Mouse (Mus musculus) neural tube, embryonic 14.5 days (tissue): ENCODE data around the gene Brwd1. TPM values are rescaled to one million over a fixed set of nuclear protein-coding genes. Genes with fewer than 3 reads are reported as not detected.

ENCODE experiments used
- ATAC-seq: fragments of 200-750 bp; cut with Nextera tagmentation; 2 replicates; pipeline ENCODE4 v1.8.0; 2017; ENCODE audit warnings: low read depth, mild to moderate bottlenecking, moderate TSS enrichment, moderate library complexity
- H3K27ac ChIP-seq: fragments of 300-500 bp; sonication (generic); 2 replicates; pipeline ENCODE4 v1.5.1; 2014; ENCODE audit warnings: low read depth, mild to moderate bottlenecking, control low read depth, low read length, moderate library complexity, mixed read lengths
- H3K27me3 ChIP-seq: fragments of 300-500 bp; sonication (generic); 2 replicates; pipeline ENCODE4 v1.6.1; 2014; ENCODE audit warnings: low read length; ENCODE audit not compliant: control insufficient read depth, insufficient read depth
- H3K36me3 ChIP-seq: fragments of 300-500 bp; sonication (generic); 2 replicates; pipeline ENCODE4 v1.6.1; 2014; ENCODE audit warnings: low read length, mixed read lengths; ENCODE audit not compliant: control insufficient read depth, insufficient read depth
- H3K4me1 ChIP-seq: fragments of 300-500 bp; sonication (generic); 2 replicates; pipeline ENCODE4 v1.6.1; 2014; ENCODE audit warnings: low read length; ENCODE audit not compliant: control insufficient read depth, insufficient read depth
- H3K4me2 ChIP-seq: fragments of 300-500 bp; sonication (generic); 2 replicates; pipeline ENCODE4 v1.6.1; 2014; ENCODE audit warnings: mild to moderate bottlenecking, low read depth, low read length, control low read depth
- H3K4me3 ChIP-seq: fragments of 300-500 bp; sonication (generic); 2 replicates; pipeline ENCODE4 v1.5.1; 2014; ENCODE audit warnings: low read depth, low read length, control low read depth, mixed read lengths
- H3K9ac ChIP-seq: fragments of 300-500 bp; sonication (generic); replicated peaks from 2 replicates; pipeline ENCODE4 v1.6.1; 2014; ENCODE audit warnings: low read depth, mild to moderate bottlenecking, control low read depth, low read length, mixed read lengths
- H3K9me3 ChIP-seq: fragments of 300-500 bp; sonication (generic); 2 replicates; pipeline ENCODE4 v1.6.1; 2016; ENCODE audit warnings: low read length; ENCODE audit not compliant: control insufficient read depth
- WGBS: fragments of 180-500 bp; shearing (Covaris S2); extraction: QIAGEN DNeasy Blood & Tissue Kit; methylation state at CpG from one replicate; pipeline ENCODE4 v1.1.7; 2014; 5-methylcytosine and 5-hydroxymethylcytosine counted together
- microRNA-seq: library from miRNA; unstranded; fragments of <30 nt; microRNA quantifications from one replicate; pipeline ENCODE4, GENCODE M21; 2016
- polyA plus RNA-seq: library from polyadenylated mRNA; unstranded; fragments of >200 nt; fragmentation: Nextera tagmentation; extraction: Ambion mirVana; gene quantifications from 2 replicates; pipeline ENCODE4 v1.2.1, GENCODE M21; 2014

The Brwd1 gene
- polyA plus RNA-seq, 1 experiment from 2014 or later: 332 TPM

DNA sequence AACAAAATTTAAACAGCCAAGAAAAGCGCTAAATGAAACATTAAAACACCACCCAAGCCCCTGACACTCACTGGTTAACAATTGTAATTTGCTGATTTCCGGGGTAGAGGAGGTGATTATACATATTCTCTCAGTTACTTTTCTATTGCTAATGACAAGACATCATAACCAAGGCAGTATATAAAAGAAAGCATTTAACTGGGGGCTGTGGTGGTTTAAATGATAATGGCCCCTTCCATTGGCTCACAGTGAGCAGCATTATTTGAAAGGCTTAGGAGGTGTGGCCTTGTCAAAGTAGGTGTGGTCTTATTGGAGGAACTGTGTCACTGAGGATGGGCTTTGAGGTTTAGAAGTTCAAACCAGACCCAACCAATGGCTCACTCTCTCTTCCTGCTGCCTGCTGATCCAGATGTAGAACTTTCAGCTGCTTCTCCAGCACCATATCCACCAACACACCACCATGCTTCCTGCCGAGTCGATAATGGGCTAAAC is 129.1 kb downstream of the Brwd1 start:
- H3K9me3 ChIP-seq: no peaks in the 10 kb centered on the region
- ATAC-seq: no peak
- H3K36me3 ChIP-seq: no peaks in the 10 kb centered on the region
- H3K4me1 ChIP-seq: no peaks in the 10 kb centered on the region
- H3K27me3 ChIP-seq: no peaks in the 10 kb centered on the region
- WGBS: 92% methylated on average over 4 of the region's 4 CpGs
- no peak overlapping the region for H3K4me2 ChIP-seq
- H3K9ac ChIP-seq: no peak overlapping the region
- H3K27ac ChIP-seq: no peak overlapping the region
- no peak overlapping the region for H3K4me3 ChIP-seq

DNA sequence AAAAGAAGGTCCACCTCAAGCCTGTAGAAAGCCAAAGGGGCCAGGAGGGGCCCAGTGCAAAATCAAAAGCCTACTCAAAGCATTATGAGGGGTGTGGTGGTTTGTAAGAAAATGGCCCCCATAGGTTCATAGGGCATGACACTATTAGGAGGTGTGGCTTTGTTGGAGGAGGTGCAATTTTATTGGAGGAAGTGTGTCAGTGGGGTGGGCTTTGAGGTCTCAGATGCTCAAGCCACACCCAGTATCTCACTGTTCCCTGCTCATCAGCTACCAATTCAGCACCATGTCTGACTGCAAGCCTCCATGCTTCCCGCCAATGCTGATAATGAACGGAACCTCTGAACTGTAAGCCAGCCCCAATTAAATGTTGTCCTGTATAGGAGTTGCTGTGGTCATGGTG is 130.9 kb downstream of the Brwd1 start:
- no peaks in the 10 kb centered on the region for H3K27me3 ChIP-seq
- H3K4me2 ChIP-seq: no peak overlapping the region
- H3K4me1 ChIP-seq: no peaks in the 10 kb centered on the region
- no peak for ATAC-seq
- H3K27ac ChIP-seq: no peak overlapping the region
- no peaks in the 10 kb centered on the region for H3K36me3 ChIP-seq
- 100% methylated on average over 2 of the region's 2 CpGs for WGBS
- no peak overlapping the region for H3K4me3 ChIP-seq
- H3K9me3 ChIP-seq: no peaks in the 10 kb centered on the region
- no peak overlapping the region for H3K9ac ChIP-seq

DNA sequence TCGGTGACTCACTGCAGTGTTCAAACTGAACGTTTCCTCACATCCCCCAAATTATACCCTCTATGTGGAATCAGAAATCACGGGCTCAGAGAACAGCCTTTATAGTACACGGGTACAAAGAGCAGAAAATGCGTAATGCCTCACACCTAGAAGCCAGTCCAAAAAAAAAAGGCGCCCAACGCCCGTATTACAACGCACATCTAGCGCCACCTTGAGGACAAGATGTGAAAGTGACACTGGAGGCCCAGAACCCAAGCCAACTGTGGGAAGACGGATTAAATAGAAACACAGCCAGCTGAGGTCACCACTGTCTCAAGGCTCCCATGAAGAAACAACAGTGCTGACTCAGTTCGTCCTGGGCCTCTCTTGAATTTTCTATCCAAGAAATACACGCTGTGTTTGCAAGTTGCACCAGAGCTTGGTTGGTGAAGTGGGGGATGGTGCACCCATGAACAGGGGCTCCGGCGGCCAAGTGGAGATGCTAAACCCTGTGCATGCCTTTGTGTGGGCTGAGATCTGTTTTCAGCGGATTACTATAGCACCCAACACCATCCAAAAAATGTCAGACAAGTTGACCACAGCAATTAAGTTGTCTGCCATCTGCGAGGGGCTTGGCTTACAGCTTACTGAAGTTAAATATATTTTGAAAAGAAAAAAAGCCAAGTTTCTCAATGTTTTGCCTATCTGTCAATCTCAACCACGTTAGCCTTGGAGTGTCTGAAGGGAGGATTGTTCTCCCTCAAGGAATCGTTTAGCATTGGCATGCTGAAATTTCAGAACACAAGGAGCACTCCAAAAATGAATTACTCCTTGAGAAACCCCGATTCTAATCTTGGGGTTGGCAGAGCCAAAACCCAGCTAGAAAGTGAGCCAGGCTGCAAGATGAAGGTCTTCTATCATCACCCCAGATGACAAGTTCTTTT is 136.7 kb downstream of the Brwd1 start:
- ATAC-seq: peak; percentile 51
- no peaks in the 10 kb centered on the region for H3K27me3 ChIP-seq
- no peaks in the 10 kb centered on the region for H3K36me3 ChIP-seq
- H3K4me1 ChIP-seq: no peaks in the 10 kb centered on the region
- H3K9me3 ChIP-seq: no peaks in the 10 kb centered on the region
- 32% methylated on average over 20 of the region's 20 CpGs for WGBS
- H3K4me3 ChIP-seq: no peak overlapping the region
- H3K27ac ChIP-seq: no peak overlapping the region
- H3K4me2 ChIP-seq: no peak overlapping the region
- no peak overlapping the region for H3K9ac ChIP-seq

DNA sequence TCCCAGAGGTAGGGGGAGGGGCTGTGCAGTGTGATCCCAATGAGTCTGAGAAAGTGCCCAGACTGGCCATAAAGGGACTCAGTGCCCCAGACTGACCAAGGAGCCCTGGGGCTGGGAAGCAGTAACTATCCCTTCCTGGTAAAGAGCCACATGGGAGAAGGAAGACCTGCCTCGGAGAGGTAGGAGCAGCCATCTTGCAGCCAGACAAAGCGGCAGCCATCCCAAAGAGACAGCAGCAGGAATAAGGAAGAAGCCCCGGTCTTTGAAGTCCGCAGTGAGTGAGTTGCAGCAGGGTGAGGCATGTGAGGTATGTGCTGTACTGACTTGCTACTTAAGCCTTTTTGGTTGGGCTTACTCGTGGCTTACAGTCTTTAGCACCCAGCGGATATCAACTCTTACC is 139.1 kb downstream of the Brwd1 start:
- no peak overlapping the region for H3K27ac ChIP-seq
- H3K9ac ChIP-seq: no peak overlapping the region
- no peak for ATAC-seq
- no peaks in the 10 kb centered on the region for H3K9me3 ChIP-seq
- no peaks in the 10 kb centered on the region for H3K36me3 ChIP-seq
- no peak overlapping the region for H3K4me2 ChIP-seq
- no peaks in the 10 kb centered on the region for H3K4me1 ChIP-seq
- no peak overlapping the region for H3K4me3 ChIP-seq
- WGBS: 85% methylated on average over 6 of the region's 6 CpGs
- H3K27me3 ChIP-seq: no peaks in the 10 kb centered on the region

Small RNAs within 50 kb of the gene (microRNA-seq; reads per million reads assigned to microRNA genes)
- gene Gm27833: not detected

Other genes starting within 250 kb of the Brwd1 start
- 64.4 and 64.6 TPM in 2 replicates for gene Psmg1, start 91.6 kb downstream of the Brwd1 start, polyA plus RNA-seq
- 255 and 354 TPM in 2 replicates for gene Hmgn1, start 45.2 kb upstream of the Brwd1 start, polyA plus RNA-seq
- gene Wrb, start 62.9 kb upstream of the Brwd1 start, polyA plus RNA-seq: 202 and 228 TPM in 2 replicates
- 2.0 and 2.1 TPM in 2 replicates for gene Lca5l, start 109.7 kb upstream of the Brwd1 start, polyA plus RNA-seq
- 1.4 and 1.8 TPM in 2 replicates for gene Sh3bgr, start 117.9 kb upstream of the Brwd1 start, polyA plus RNA-seq
- gene B3galt5, start 153.3 kb upstream of the Brwd1 start, polyA plus RNA-seq: 5.7 and 7.6 TPM in 2 replicates